Mouse (Mus musculus): Measurements from ENCODE around the gene Als2cr12.

Als2cr12 gene

DNA sequence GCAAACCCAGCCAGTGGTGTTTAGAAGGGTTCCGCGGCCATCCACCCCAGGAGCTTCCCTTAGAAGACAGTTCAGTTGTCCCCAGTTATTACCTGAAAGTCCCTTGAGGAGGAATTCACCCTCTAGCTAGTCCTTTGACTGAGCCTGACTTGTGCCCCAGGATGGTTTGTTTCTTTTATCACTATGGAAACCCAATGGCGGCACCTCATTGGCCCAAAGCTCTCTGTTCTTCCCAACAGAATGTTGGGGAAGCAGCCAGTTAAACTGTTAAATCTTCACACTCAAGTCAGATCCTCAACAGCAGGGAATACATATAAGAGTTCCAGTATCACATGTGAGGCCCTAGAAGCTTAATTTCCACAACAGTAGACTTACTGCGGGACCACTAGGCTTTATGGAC lies at the start of gene Als2cr12:
Gene Als2cr12 (minus strand): TSS at position 180 of the 400 bp plus-strand sequence.
- in situ Hi-C loops (cut with MboI; ENCODE audit: unreplicated experiment in 2 of 2), result loop anchor here (10.0 to 25.0 kb wide), 5 partner anchors 409 to 1284 kb away; partner anchors contain the start of genes Aox2 (in 2 of the 2), Aox1 (in 1 of the 2), Maip1 (in 1 of the 2) and Tyw5 (in 1 of the 2)

DNA sequence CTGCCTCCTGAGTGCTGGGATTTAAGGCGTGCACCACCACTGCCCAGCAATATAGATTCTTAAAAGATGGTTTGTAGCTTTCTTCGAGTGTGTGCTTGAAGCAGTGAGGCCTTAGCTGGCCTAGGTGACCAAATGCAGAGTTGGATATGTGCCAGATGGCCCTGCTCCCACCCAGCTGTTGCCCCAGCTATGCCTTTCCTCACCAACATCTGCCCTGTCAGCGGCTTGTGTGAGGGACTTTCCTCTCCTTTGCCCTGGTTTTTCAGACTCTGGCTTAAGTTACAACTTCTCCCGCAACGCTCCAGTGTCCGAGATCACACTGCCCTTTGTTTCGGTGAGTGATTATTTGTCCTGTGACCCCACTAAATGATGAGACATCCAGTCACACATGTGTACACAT lies 48.9 kb upstream of the Als2cr12 start:
- in situ Hi-C loops (cut with MboI; ENCODE audit: unreplicated experiment in 2 of 2), result loop anchor here in 1 of 2 experiments (5.0 kb wide), 1 partner anchor 177 kb away; no protein-coding TSS in a partner anchor

DNA sequence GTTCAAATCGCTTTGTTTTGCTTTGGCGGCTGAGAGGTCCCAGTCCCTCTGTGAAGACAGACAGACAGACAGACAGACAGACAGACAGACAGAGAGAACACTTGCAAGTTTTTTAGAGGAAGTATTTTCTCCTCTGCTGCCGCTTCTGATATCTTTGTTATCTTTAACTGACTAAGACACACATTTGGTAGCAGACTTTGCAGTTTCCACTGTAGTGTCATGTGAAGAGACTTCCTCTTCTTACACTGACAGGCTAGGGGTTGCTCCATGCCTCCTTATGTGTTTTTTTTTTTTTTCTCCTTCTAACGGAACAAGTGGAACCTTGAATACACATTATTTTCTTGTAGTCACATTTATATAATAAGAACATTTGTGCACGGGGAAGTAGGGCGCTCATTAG lies 47.5 kb upstream of the Als2cr12 start:
- in situ Hi-C loops (cut with MboI; ENCODE audit: unreplicated experiment in 2 of 2), result no loop called here

DNA sequence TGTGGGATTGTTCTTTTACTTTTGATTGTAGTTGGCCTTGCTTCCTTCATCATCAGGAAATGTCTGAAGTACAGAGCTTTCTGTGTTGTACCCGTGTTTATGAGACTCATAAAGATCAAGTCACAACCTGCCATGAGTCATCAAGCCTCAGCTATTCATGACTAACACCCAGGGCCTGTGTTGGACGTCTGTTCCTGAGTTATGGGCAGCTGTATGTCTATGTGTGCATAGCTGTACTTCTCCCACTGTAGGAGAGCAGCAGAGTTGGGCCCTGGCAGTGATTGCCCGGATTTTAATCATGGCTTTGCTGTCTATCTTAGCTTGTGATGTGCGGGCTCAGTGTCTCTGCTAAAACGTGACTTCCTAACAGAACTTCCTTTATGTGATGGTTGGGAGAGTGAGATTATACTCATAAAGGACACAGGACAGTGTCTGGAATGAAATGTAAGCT lies 46.8 kb upstream of the Als2cr12 start:
- in situ Hi-C loops (cut with MboI; ENCODE audit: unreplicated experiment in 2 of 2), result no loop called here

DNA sequence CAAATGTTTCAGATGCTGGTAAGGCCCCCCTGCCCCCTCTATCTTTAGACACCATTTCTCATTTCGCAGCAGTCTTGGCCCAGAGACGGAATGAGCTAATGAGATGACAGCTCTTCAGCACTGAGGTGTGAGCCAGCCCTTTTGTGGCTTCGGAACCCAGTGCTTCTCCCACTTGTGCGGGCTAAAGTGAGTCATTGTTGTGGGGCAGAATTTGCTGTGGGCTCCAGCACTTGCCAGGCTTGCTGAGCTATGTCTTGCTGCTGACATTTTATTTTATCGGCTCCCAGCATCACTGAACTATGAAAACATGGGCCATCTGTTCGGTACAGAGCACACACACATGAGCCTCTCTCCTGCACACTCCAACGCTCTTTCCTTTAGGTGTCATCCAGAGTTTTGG lies 43.7 kb upstream of the Als2cr12 start:
- in situ Hi-C loops (cut with MboI; ENCODE audit: unreplicated experiment in 2 of 2), result no loop called here

DNA sequence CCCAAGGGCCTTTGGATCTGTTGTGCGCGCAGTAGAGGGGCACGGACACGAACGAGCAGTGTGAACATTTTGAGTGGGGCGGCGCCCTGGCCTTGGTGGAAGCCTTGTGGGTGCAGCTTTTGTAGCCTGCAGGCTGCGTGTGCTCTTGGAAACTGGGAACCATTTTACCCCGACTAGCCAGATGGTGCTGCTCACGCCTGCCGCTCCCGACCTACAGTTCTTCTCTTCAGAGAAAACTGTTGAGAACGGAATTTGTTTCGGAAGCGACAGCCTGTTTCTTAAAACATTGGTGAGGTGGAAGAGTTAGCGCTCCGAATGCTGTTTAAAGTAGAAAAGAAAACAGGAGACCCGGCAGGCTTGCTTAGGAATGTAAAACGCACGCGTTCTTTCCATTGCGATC lies 41.2 kb upstream of the Als2cr12 start:
- in situ Hi-C loops (cut with MboI; ENCODE audit: unreplicated experiment in 2 of 2), result no loop called here

DNA sequence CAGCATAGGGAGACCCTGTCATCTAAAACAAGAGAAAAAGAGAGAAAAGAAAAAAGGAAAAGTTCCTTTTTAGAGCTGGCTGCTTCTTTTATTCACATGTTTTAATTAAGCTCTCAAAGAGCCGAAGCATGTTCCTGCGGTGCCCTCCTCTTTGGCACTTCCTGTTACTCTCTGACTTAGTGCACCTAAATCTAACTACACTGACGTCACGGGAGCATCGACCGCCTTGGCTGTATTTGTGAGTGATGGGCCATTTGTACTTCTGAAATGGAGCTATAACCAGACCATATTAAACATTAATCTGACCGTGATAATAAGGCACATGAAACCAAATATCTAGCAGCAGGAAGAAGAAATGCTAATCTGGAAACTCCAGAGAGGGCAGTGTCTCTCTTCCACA lies 40.2 kb upstream of the Als2cr12 start:
- in situ Hi-C loops (cut with MboI; ENCODE audit: unreplicated experiment in 2 of 2), result no loop called here

DNA sequence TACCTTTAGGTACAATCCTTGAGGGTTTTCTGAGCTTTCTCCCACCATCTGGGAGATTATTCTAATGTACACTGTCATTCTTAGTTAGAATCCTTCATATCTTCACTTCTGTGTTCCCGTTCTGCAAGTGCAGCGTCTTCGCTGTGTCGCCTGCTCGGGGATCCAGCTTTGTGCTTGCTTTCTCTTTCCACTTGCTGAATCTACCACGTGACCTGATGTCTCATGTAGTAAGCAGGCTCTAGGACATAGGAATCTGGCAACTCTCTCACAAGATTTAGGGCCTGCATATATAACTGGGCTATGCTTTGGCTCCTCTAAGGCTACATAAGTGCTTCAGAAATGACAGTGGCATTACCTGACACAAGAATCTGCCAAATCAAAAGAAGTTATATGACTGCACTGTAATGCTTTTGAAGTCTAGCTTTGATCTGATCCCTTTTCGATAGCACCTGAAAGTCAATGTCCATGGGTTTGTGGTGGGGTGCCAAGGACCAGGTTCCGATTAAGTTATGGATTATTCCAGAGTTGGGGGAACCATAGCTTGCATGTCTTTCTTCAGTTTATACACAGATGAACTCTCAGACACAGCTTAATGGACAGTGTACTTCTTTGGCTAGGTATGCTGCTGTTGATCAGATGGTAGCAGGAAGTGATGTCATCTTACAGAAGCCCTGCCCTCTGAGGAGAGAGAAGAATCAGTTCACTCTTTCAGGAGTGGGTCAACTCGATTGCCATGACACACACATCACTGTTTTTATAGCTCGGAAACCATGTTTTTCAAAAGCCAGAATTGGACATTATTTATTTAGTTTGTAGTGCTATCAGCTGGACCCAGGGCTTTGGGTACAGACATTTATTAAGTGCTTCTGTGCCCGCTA lies 38.5 kb upstream of the Als2cr12 start:
- in situ Hi-C loops (cut with MboI; ENCODE audit: unreplicated experiment in 2 of 2), result no loop called here

DNA sequence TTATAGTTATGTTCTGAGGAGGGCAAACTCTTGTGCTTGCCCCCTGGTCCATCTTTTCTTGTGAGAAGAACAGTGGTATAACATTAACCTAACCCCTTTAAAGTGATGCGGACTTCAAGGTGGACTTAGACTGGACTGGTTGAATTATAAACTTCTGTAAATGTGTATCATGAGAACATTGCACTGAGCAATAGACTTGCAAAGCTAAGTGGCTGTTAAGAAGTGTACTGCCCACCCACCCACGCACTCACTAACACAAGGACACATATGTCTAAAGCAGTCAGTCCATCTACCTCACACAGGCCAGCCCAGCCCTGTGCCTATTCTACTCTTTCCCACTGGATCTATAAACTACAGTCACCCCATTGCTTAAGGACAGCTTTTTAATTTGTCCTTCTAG lies 37.8 kb upstream of the Als2cr12 start:
- in situ Hi-C loops (cut with MboI; ENCODE audit: unreplicated experiment in 2 of 2), result no loop called here

DNA sequence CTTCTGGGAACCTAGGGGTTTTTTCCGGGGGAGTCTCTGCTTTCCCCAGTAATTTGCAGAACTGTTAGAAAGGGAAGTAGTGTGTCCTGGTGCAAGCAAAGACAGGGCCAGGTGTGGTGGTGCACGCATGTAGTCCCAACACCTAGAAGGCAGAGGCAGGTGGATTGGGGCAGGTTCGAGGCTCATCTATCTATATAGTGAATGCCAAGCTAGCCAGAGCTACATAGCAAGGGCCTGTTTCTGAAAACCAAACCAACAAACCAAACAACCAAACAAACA lies 32.7 kb upstream of the Als2cr12 start:
- in situ Hi-C loops (cut with MboI; ENCODE audit: unreplicated experiment in 2 of 2), result no loop called here

DNA sequence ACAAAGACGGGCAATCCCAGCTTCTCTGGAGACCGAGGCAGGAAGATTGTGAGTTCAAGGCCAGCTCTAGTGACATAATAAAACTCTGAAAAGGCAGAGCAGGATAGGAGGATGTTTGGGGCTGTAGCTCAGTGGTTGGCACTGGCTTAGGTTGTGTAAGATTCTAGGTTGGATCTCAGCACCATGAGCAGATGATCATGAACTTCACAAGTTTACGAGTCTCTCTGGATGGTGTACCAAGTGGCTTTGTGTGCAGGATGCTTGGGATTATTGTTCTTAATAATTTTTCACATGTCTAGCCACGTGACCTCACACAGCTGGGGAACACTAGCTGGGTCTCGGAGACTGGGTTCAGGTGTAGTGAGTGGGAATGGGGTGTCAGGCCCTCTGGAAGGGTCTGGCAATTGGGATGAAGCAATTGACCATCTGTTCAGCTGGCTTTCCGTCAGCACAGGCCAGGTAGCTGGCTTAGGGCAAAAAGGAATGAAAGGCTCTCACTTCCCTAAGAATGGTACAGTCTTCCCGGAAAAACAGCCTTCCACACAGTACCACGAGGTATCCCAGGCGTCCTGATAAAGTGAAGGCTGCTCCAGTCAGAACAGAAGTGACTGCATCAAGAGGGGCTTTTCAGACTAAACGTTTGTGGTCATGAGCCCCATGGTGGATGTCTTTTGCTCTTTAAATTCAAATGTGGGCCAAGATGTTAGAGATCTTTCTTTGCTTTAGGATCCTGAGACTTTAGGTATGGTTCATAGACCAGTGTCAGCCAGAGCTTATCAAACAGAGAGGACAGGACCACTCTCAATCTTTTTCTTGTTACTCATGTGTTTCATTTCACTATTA lies 32.2 kb upstream of the Als2cr12 start:
- in situ Hi-C loops (cut with MboI; ENCODE audit: unreplicated experiment in 2 of 2), result no loop called here

DNA sequence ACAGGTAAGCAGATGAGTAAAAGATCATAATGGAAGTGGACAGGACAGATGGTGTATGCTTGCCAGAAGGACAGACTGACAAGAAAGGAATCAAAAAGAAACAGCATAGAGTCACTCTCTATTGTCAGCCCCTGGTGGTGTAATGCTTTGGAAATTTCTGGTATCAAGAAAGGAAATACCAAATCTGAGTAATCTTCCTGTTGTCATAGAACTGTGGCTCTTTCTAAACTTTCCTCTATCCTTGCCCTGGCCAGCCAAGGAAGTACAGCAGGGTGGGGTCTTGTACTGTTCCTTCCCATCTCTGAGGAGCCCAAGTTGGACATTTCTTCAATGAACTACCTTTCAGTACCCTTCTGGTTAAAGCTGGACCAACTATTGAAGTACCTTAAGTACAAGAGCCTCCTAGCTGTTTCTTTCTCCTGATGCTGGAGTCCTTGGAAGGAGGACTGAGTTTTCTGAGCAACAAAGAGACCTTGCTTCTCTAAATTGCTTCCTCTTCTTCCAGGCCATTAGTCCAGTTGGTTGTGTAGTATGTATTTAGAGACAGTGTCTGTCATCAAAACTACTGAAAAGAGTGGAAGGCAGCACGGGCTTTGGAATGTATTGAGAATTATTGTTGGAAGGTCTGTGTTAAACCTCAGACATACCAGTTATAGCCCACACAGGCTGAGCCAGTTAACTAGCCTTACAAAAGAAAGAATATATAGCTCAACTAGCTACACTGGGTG lies 31.4 kb upstream of the Als2cr12 start:
- in situ Hi-C loops (cut with MboI; ENCODE audit: unreplicated experiment in 2 of 2), result no loop called here

DNA sequence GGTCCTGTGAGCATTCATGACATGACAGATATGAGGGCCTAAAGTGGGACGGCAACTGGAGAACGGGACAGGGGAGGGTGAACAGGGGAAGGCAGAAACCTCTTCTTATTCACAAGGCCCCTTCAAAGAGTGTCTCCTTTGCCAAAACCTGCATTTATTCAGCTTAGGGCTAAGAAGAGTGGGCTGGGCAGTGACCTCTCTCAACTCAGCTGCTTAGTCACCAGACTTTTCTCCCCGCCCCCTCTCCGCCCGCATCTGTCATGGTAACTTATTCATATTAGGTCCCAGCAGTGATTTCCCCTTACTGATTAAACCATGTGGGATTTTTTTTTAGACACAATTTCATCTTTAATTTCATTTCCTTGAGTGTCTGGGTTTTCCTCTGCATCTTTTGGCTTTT lies 30.0 kb upstream of the Als2cr12 start:
- in situ Hi-C loops (cut with MboI; ENCODE audit: unreplicated experiment in 2 of 2), result no loop called here

DNA sequence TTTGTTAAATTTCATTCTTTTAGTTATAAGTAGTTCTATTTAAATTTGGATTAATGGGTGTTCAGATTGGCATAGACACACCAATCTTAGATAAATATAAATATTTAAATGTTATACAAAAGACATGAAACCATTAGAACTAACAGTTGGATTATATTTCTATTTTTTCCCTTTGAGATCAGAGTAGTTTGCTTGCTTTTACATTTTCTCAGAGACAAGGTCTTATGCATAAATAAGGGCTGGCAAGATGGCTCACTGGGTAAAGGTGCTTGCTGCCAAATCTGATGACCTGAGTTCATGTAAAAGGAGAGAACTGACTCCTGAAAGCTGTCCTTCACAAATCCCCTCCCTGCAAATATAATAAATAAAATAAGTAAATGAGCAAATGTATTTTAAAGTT lies 29.3 kb upstream of the Als2cr12 start:
- in situ Hi-C loops (cut with MboI; ENCODE audit: unreplicated experiment in 2 of 2), result no loop called here

DNA sequence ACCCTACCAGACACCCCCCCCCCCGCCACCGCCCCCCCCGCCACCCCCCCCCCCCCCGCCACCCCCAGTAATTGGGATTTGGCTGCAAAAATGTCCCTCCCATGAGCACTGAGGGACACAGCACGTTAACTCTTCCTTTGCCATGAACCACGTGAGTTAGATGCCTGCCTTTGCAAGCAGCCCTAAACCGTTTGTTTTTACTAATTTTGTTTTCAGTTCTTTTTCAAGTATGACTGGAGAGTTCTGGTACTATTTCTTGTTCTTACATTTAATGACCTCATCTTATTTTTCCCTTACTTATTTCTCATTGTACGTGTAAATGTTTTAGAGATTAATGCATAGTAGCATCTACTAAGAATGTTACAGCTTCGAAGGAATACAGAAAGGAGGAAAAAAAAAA lies 28.7 kb upstream of the Als2cr12 start:
- in situ Hi-C loops (cut with MboI; ENCODE audit: unreplicated experiment in 2 of 2), result loop anchor here (25.0 kb wide), 2 partner anchors 712 to 737 kb away; partner anchors contain the start of genes Kctd18 (in 1 of the 2) and Sgo2a (in 1 of the 2)

DNA sequence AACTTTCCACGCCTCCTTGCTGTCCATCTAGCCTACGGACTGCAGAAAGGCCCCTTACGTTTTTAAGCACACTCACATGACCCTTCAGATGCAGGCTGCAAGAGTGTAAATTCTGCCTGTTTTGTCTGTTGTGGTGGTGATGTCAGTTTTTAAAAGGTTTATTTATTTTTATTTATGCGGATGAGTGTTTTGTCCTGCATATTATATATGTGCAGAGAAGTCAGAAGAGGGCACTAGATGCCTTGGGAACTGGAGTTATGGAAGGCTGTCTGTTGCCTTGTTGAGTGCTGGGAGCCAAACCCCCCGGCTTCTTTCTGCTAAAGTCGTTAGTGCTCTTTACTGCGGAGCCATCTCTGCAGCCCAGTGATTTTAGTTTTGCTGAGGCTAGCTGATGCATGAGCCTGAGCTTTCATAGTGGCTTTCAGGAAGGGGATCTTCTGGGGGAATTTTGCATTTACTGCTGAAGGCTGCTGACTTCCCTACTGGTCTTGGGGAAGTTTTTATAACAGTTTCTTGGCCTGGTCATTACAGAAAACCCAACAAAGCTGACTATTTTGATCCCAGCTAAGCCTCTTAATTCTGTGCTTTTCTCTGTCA lies 28.1 kb upstream of the Als2cr12 start:
- in situ Hi-C loops (cut with MboI; ENCODE audit: unreplicated experiment in 2 of 2), result loop anchor here (25.0 kb wide), 2 partner anchors 712 to 737 kb away; partner anchors contain the start of genes Kctd18 (in 1 of the 2) and Sgo2a (in 1 of the 2)

DNA sequence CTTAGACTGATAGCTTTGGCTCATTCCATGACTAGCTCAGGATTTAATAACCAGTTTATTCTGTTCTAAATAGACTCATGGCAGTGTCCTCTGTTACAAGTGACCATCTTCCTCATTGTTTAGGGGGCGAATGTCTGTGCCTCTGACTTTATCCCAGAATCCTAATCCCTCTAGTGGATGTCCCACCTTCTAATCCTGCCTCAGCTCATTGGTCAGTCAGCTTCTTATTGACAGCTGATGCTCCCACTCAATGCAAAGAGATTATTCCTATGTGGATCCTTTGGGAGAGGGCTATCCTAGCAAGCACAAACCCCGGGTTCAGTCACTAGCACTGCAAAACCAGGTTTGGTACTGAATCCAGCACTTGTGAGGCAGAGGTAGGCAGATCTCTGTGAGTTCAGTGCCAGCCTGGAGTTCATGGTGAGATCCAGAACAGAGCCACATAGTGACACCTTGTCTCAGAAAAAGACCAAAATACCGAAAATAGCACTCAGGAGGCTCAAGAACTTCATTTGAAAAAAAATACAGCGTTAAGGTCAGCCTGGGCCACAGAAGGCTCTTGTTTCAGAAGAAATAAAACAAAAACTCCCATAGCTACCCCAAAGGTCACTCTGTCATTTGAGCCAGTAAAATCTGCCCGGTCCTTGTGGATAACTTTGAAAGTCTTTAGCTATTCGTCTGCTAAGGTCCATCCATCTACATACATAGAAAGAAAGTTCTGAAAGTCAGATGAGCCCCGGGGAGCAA lies 27.4 kb upstream of the Als2cr12 start:
- in situ Hi-C loops (cut with MboI; ENCODE audit: unreplicated experiment in 2 of 2), result loop anchor here (25.0 kb wide), 2 partner anchors 711 to 736 kb away; partner anchors contain the start of genes Kctd18 (in 1 of the 2) and Sgo2a (in 1 of the 2)

DNA sequence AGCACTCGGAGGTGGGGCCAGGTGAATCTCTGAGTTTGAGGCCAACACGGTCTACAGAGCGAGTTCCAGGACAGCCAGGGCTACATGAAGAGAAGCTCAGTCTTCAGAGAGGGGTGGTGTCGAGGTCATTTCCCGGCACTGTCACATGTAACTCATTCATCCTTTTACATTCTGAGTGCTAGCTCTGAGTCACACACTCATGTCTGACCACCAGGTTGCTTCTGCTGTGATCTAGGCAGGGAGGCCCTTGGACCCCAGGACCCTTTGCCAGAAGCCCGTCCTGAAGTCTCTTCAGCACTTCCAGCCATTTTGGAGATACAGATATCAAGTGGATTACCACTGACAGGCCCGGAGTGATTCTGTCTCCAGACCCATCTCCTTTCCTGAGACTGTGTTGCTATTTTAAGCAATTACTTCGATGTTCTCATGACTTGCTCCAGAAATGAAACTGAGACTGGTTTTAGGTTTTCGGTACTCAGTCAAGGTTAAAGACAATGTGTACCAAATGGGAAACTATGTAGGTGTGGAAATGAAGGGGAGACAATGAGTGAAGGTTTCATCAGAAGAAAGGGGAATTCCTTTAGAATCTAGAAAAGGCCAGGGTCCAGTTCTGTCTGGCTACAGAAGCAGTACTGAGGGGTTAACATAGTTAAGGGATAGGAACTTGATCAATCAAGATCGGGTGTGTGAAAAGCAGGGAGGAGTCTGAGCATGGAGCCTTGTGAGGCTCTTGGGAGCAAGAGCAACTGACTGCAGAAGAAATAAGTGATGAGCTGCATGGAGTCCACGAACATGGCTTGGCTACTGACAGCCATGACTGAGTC lies 26.5 kb upstream of the Als2cr12 start:
- in situ Hi-C loops (cut with MboI; ENCODE audit: unreplicated experiment in 2 of 2), result loop anchor here (25.0 kb wide), 2 partner anchors 710 to 735 kb away; partner anchors contain the start of genes Kctd18 (in 1 of the 2) and Sgo2a (in 1 of the 2)

Data from v-Abl transformed pro-B cells (cell line).